Mouse (Mus musculus): ENCODE data around the gene Tmprss6.

DNA sequence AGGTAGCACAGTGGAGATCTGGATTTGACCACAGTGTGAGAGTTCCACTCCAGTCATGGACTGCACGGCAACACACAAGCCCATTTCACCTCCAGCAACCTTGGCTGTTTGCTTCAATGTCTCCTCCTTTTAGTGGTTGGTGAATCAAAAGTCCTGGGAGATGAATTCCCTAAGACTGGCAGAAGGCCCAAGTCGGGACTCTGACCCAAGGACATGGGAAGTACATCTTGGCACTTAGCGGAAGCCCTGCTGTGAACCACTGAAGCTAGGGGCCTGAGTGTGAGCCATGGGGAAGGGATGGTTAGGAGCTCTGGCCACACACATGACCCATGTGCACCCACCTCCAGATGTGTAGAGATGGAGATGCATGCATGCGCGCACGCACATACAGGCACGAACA is 864 bp downstream of the Tmprss6 start:
- TF ChIP-seq CTCF (IDR thresholded peaks at IDR 0.05; ENCODE audit: insufficient read depth, low read depth, low read length) (no peak), POLR2A (IDR thresholded peaks at IDR 0.05; ENCODE audit: insufficient read depth, low read depth, low read length) (no peak)

All from olfactory bulb, adult 2 months (tissue).